Mouse (Mus musculus): Measurements from ENCODE around the gene Grhl1. TPM values are rescaled to one million over a fixed set of nuclear protein-coding genes. Genes with fewer than 3 reads are reported as not detected.

The Grhl1 gene
- polyA plus RNA-seq, 1 experiment from 2014 or later, result 0.42 TPM

DNA sequence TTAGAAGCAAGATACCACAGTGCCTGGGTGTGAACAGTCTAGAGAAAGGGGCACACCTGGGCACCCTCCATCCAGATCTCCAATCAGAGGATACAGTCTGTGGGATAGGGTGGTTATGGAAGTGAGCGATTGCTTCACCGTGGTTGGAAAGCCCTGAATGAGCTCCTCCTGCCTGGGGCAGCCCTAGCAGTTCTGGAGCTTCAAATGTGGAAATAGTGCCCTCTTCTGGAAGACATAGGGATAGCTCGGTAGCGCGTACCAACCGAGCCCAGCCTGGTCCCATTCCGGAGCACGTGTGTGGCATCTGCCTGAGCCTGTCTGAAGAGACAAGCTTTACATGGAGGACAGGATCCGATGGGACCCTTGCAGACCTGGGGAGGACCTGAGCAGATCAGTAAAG is 28.7 kb downstream of the Grhl1 start:
- H3K4me2 ChIP-seq (ENCODE audit: low read depth, low read length), result no peak overlapping the region
- H3K9ac ChIP-seq (ENCODE audit: low read depth, low read length), result no peak overlapping the region
- H3K9me3 ChIP-seq (replicated peaks; ENCODE audit: control insufficient read depth, low read length), result no peaks in the 10 kb centered on the region
- no peaks in the 10 kb centered on the region for H3K36me3 ChIP-seq (ENCODE audit: control insufficient read depth, insufficient read depth)
- no peaks in the 10 kb centered on the region for H3K27me3 ChIP-seq (ENCODE audit: control insufficient read depth, insufficient read depth, low read depth, low read length)
- no peak overlapping the region for H3K27ac ChIP-seq (ENCODE audit: low read length)
- H3K4me3 ChIP-seq (ENCODE audit: low read depth, low read length), result no peak overlapping the region
- peak; percentile 79 for ATAC-seq (ENCODE audit: low read depth)
- H3K4me1 ChIP-seq (ENCODE audit: control insufficient read depth, low read depth, low read length), result no peaks in the 10 kb centered on the region
- 3% methylated on average over 9 of the region's 9 CpGs for WGBS (ENCODE audit: insufficient replicate concordance)

DNA sequence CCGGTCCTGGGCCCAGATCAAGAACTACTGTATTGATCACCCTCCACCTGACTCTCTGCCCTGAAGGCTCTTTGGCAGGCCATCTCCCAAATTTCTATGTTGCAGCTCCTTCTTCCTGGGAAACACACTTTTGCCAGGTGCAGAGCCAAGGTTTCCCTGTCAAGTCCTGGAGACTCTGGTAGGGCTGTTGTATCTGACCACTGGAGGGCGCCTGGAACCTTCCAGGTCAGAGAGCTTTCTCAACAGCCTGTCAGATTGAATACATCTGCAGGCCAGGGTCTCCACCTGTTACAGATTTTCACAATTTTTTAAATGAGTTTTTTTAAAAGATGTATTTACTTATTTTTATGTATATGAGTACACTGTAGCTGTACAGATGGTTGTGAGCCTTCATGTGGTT is 31.2 kb downstream of the Grhl1 start:
- Histone ChIP-seq H3K9ac (ENCODE audit: low read depth, low read length) (no peak overlapping the region), H3K4me2 (ENCODE audit: low read depth, low read length) (no peak overlapping the region), H3K4me3 (ENCODE audit: low read depth, low read length) (no peak overlapping the region), H3K27ac (ENCODE audit: low read length) (no peak overlapping the region), H3K4me1 (ENCODE audit: control insufficient read depth, low read depth, low read length) (no peaks in the 10 kb centered on the region), H3K36me3 (ENCODE audit: control insufficient read depth, insufficient read depth) (no peaks in the 10 kb centered on the region), H3K27me3 (ENCODE audit: control insufficient read depth, insufficient read depth, low read depth, low read length) (no peaks in the 10 kb centered on the region), H3K9me3 (replicated peaks; ENCODE audit: control insufficient read depth, low read length) (no peaks in the 10 kb centered on the region)
- 41% methylated on average over 2 of the region's 2 CpGs for WGBS (ENCODE audit: insufficient replicate concordance)
- ATAC-seq (ENCODE audit: low read depth), result no peak

DNA sequence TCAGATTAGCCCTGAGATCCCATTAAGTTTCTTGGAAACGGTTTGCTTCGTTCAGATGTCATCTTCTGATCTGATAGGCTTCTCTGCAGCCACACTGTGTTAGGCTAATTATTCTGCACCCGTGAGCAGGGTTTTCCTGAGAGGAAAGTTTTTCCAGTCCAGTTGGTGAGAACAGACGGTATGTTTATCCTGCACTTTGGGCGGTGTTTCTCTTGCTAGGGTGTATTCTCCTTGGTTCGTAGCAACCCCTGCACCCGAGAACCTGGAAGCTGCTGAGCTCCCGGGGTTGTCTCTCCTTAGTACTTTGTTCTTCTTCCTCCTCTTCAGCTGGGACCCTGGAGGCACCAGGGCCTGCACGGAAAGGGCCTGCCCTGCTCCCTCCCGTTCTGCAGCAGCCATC is 34.1 kb downstream of the Grhl1 start:
- Histone ChIP-seq H3K9me3 (replicated peaks; ENCODE audit: control insufficient read depth, low read length) (no peaks in the 10 kb centered on the region), H3K4me3 (ENCODE audit: low read depth, low read length) (no peak overlapping the region), H3K36me3 (ENCODE audit: control insufficient read depth, insufficient read depth) (no peaks in the 10 kb centered on the region), H3K4me2 (ENCODE audit: low read depth, low read length) (no peak overlapping the region), H3K27ac (ENCODE audit: low read length) (no peak overlapping the region), H3K27me3 (ENCODE audit: control insufficient read depth, insufficient read depth, low read depth, low read length) (no peaks in the 10 kb centered on the region), H3K4me1 (ENCODE audit: control insufficient read depth, low read depth, low read length) (no peaks in the 10 kb centered on the region), H3K9ac (ENCODE audit: low read depth, low read length) (no peak overlapping the region)
- no peak for ATAC-seq (ENCODE audit: low read depth)
- WGBS (ENCODE audit: insufficient replicate concordance), result 66% methylated on average over 10 of the region's 10 CpGs

DNA sequence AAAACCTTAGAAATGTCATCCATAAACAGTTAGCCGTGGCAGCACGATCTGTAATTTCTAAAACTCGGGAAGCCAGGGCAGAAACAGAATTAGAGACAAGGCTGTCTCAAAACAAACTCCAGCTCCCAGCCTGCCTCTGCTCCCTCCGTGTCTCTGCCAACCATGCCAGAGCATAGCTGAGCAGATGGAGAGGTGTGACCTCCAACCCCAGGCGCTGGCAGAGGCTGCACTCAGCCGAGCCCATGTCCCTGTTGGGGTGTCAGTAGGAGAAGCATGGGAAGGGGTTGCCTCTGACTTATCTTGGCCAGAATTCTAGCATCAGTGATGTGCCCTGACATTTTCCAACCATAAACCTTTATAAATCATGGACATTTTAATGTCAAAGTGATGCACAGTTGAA is 40.5 kb downstream of the Grhl1 start:
- 64% methylated on average over 6 of the region's 6 CpGs for WGBS (ENCODE audit: insufficient replicate concordance)
- Histone ChIP-seq H3K4me1 (ENCODE audit: control insufficient read depth, low read depth, low read length) (no peaks in the 10 kb centered on the region), H3K36me3 (ENCODE audit: control insufficient read depth, insufficient read depth) (no peaks in the 10 kb centered on the region), H3K4me3 (ENCODE audit: low read depth, low read length) (no peak overlapping the region), H3K27ac (ENCODE audit: low read length) (no peak overlapping the region), H3K27me3 (ENCODE audit: control insufficient read depth, insufficient read depth, low read depth, low read length) (no peaks in the 10 kb centered on the region), H3K4me2 (ENCODE audit: low read depth, low read length) (no peak overlapping the region), H3K9ac (ENCODE audit: low read depth, low read length) (no peak overlapping the region), H3K9me3 (replicated peaks; ENCODE audit: control insufficient read depth, low read length) (no peaks in the 10 kb centered on the region)
- ATAC-seq (ENCODE audit: low read depth), result no peak

DNA sequence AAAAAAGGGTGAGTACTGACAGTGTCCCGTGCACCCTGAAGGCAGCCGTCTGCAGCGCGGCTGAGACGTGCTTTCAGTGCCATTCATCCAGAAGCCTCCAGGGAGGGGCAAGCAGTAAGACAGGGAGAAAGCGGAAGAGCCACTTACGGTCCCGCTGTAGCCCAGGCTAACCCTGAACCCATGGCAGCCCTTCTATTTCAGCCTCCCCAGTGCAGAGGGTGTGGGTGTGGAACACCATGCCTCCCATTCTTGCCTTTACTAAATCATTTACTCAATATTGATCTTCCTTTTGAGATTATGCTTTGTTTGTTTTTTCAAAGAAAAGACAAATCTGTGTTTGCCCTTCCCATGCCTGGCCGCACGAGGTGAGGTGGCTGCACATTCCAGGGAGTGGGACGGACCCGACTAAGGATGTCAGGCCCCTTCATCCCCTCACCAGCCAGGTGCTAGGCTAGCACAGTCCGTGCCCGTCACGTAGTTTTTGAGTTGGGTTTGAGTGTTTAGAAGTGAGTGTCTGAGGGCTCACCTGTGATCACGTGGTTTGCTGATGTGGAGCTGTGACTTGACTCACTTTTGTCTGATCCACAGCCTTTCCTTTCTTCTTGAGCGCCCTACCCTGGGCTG is 42.5 kb downstream of the Grhl1 start:
- H3K27ac ChIP-seq (ENCODE audit: low read length), result no peak overlapping the region
- WGBS (ENCODE audit: insufficient replicate concordance), result 75% methylated on average over 17 of the region's 17 CpGs
- no peak overlapping the region for H3K9ac ChIP-seq (ENCODE audit: low read depth, low read length)
- 0 out of 2 replicates have a peak, but pooled peaks have one; percentile 3 for ATAC-seq (ENCODE audit: low read depth)
- H3K27me3 ChIP-seq (ENCODE audit: control insufficient read depth, insufficient read depth, low read depth, low read length), result no peaks in the 10 kb centered on the region
- H3K4me2 ChIP-seq (ENCODE audit: low read depth, low read length), result no peak overlapping the region
- H3K9me3 ChIP-seq (replicated peaks; ENCODE audit: control insufficient read depth, low read length), result no peaks in the 10 kb centered on the region
- no peak overlapping the region for H3K4me3 ChIP-seq (ENCODE audit: low read depth, low read length)
- no peaks in the 10 kb centered on the region for H3K36me3 ChIP-seq (ENCODE audit: control insufficient read depth, insufficient read depth)
- no peaks in the 10 kb centered on the region for H3K4me1 ChIP-seq (ENCODE audit: control insufficient read depth, low read depth, low read length)

DNA sequence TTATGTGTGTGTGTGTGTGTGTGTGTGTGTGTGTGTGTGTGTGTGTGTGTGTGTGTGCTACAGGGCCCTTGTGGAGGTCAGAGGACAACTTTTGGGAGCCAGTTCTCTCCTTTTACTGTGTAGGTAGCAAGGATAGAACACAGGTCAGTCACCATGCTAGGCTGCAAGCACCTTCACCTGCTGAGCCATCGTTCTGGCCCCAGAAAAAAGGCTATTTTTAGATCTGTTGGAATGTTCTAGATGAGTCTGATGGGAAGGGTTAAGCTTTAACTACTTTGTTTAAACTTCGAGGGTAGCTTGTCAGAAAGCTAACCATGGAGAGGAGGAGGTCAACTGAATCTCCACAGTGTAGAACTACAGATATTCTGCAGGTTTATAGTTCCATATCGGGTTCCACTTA is 43.1 kb downstream of the Grhl1 start:
- Histone ChIP-seq H3K27me3 (ENCODE audit: control insufficient read depth, insufficient read depth, low read depth, low read length) (no peaks in the 10 kb centered on the region), H3K9me3 (replicated peaks; ENCODE audit: control insufficient read depth, low read length) (no peaks in the 10 kb centered on the region), H3K4me2 (ENCODE audit: low read depth, low read length) (no peak overlapping the region), H3K4me1 (ENCODE audit: control insufficient read depth, low read depth, low read length) (no peaks in the 10 kb centered on the region), H3K36me3 (ENCODE audit: control insufficient read depth, insufficient read depth) (no peaks in the 10 kb centered on the region), H3K27ac (ENCODE audit: low read length) (no peak overlapping the region), H3K9ac (ENCODE audit: low read depth, low read length) (no peak overlapping the region), H3K4me3 (ENCODE audit: low read depth, low read length) (no peak overlapping the region)
- WGBS (ENCODE audit: insufficient replicate concordance), result 50% methylated on average over 3 of the region's 3 CpGs
- ATAC-seq (ENCODE audit: low read depth), result peak; percentile 32; the same call in 1 of the 2 replicates

DNA sequence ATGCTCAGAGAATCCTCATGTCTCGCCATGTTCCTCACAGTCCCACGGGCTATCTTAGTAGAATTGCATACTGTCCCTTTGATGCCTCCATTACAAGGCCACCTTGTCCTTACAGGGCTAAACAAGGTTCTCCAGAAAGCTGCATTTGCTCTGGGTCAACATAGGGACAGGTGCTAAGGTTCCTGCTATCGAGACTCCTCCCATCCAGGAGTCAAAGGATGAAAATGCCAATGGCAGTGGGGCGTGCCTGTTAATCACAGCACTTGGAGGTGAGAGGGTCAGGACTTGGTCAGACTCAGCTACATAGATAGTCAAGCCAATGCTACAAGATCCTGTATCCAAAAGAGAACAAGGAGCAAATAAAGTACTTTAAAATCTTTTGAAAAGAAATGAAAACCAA is 47.4 kb downstream of the Grhl1 start:
- Histone ChIP-seq H3K36me3 (ENCODE audit: control insufficient read depth, insufficient read depth) (no peaks in the 10 kb centered on the region), H3K9me3 (replicated peaks; ENCODE audit: control insufficient read depth, low read length) (no peaks in the 10 kb centered on the region), H3K4me2 (ENCODE audit: low read depth, low read length) (no peak overlapping the region), H3K4me3 (ENCODE audit: low read depth, low read length) (no peak overlapping the region), H3K9ac (ENCODE audit: low read depth, low read length) (no peak overlapping the region), H3K4me1 (ENCODE audit: control insufficient read depth, low read depth, low read length) (no peaks in the 10 kb centered on the region), H3K27ac (ENCODE audit: low read length) (no peak overlapping the region), H3K27me3 (ENCODE audit: control insufficient read depth, insufficient read depth, low read depth, low read length) (no peaks in the 10 kb centered on the region)
- ATAC-seq (ENCODE audit: low read depth), result no peak
- 66% methylated on average over 4 of the region's 4 CpGs for WGBS (ENCODE audit: insufficient replicate concordance)

DNA sequence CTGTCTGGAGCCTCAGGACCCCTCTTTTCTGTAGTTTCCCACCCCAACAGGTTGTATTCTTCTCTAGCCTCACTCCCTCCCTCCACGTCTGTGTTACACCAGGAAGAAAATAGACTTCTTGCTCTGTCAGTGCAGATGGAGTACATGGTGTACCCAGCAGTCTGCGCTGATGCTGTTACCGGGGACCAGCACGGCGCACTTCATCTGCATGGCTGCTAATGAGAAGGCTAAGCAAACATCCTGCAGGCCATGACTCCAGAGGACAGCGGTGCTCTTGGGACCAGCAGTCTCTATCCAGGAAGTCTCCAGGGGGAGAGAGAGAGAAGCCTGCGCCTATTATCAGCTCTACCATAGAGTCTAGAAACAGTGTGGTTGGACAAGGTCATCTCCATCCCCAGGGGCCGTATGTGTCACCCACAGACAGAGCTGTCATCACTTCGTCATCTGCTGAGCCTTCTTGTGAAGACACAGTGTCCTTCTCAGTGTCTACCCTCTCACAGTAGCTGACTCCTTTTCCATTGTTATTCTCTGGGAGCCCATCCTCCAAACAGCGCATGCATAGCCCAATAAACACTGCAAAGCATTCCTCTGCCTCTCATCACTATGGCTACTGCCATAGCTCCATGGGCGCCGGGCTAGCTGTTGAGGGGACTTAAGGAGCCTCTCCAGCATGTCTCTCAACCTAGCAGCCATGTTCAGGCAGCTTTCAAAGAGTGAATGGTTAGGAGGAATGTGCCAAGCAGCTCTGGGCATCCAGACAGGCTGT is 51.6 kb downstream of the Grhl1 start:
- no peak overlapping the region for H3K4me3 ChIP-seq (ENCODE audit: low read depth, low read length)
- no peaks in the 10 kb centered on the region for H3K36me3 ChIP-seq (ENCODE audit: control insufficient read depth, insufficient read depth)
- H3K4me1 ChIP-seq (ENCODE audit: control insufficient read depth, low read depth, low read length), result no peaks in the 10 kb centered on the region
- ATAC-seq (ENCODE audit: low read depth), result no peak
- H3K27ac ChIP-seq (ENCODE audit: low read length), result no peak overlapping the region
- WGBS (ENCODE audit: insufficient replicate concordance), result 64% methylated on average over 12 of the region's 12 CpGs
- H3K9me3 ChIP-seq (replicated peaks; ENCODE audit: control insufficient read depth, low read length), result no peaks in the 10 kb centered on the region
- no peak overlapping the region for H3K4me2 ChIP-seq (ENCODE audit: low read depth, low read length)
- no peak overlapping the region for H3K9ac ChIP-seq (ENCODE audit: low read depth, low read length)
- no peaks in the 10 kb centered on the region for H3K27me3 ChIP-seq (ENCODE audit: control insufficient read depth, insufficient read depth, low read depth, low read length)

DNA sequence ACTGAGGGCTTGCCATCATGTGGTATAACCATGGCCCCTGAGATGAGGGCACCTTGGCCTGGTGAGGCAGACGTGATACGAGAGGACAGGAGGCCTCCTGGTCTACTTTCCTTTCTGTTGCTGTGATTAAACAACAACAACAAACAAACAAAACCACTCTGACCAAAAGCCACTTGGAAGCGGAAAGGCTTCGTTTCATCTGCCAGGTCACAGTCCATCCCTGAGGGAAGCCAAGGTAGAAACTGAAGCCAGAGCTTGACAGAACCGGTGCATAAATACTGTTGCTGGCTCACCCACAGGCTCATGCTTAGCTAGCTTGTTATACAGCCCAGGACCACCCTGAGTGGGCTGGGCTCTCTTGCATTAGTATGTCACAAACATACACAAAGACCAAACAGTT is 54.3 kb downstream of the Grhl1 start:
- Histone ChIP-seq H3K4me2 (ENCODE audit: low read depth, low read length) (no peak overlapping the region), H3K9me3 (replicated peaks; ENCODE audit: control insufficient read depth, low read length) (no peaks in the 10 kb centered on the region), H3K9ac (ENCODE audit: low read depth, low read length) (no peak overlapping the region), H3K36me3 (ENCODE audit: control insufficient read depth, insufficient read depth) (no peaks in the 10 kb centered on the region), H3K27ac (ENCODE audit: low read length) (no peak overlapping the region), H3K27me3 (ENCODE audit: control insufficient read depth, insufficient read depth, low read depth, low read length) (no peaks in the 10 kb centered on the region), H3K4me3 (ENCODE audit: low read depth, low read length) (no peak overlapping the region), H3K4me1 (ENCODE audit: control insufficient read depth, low read depth, low read length) (peaks cover 2% of the 10 kb centered on the region)
- WGBS (ENCODE audit: insufficient replicate concordance), result 76% methylated on average over 5 of the region's 5 CpGs
- ATAC-seq (ENCODE audit: low read depth), result no peak
